Mouse (Mus musculus): ENCODE data around the gene Ctsl.

Gene Ctsl

GRCm38 (mm10) chr13:64312916-64313289 is 57.8 kb downstream of the Ctsl start:
- no peak for DNase-seq (ENCODE audit: low spot score in 2 of 2)

- peak; percentile 90 to 93 for DNase-seq (ENCODE audit: low spot score in 2 of 2)
Measured at GRCm38 (mm10) chr13:64312024-64312915, 58.4 kb downstream of the Ctsl start, which contains the start of gene Aaed1. TSS of gene Aaed1 (minus strand) at chr13:64312710.

GRCm38 (mm10) chr13:64311266-64311665 is 59.4 kb downstream of the Ctsl start:
- DNase-seq (ENCODE audit: low spot score in 2 of 2): no peak

- no peak for DNase-seq (ENCODE audit: low spot score in 2 of 2)
Measured at GRCm38 (mm10) chr13:64310585-64310984, 60.1 kb downstream of the Ctsl start.

- no peak for DNase-seq (ENCODE audit: low spot score in 2 of 2)
Measured at GRCm38 (mm10) chr13:64309842-64310241, 60.8 kb downstream of the Ctsl start.
